Mouse (Mus musculus) heart, adult 18-20 months (tissue): Measurements from ENCODE around the gene Clnk. TPM values are rescaled to one million over a fixed set of nuclear protein-coding genes. Genes with fewer than 3 reads are reported as not detected.

Experiments used
- DNase-seq, 2 experiments: peaks; one replicate each; pipeline ENCODE4 v3.0.0; 2021 to 2022; ENCODE audit warnings: mixed read lengths in 1 of 2
- total RNA-seq, 2 experiments: library from RNA; stranded (reverse); gene quantifications; 2 replicates each; pipeline ENCODE4 v1.2.3; 2021

Clnk gene
- total RNA-seq, 2 experiments from 2014 or later: not detected

- DNase-seq: no peak
Observed at GRCm38 (mm10) chr5:38708940-38709581, 167.6 kb downstream of the Clnk start.

GRCm38 (mm10) chr5:38707364-38708075, 169.1 kb downstream of the Clnk start:
- no peak for DNase-seq

- no peak for DNase-seq
Observed at GRCm38 (mm10) chr5:38702941-38703340, 173.7 kb downstream of the Clnk start.

GRCm38 (mm10) chr5:38702091-38702490, 174.5 kb downstream of the Clnk start:
- DNase-seq: no peak

- DNase-seq: no peak
Observed at GRCm38 (mm10) chr5:38698466-38698865, 178.1 kb downstream of the Clnk start.

GRCm38 (mm10) chr5:38698046-38698445, 178.6 kb downstream of the Clnk start:
- DNase-seq: no peak

GRCm38 (mm10) chr5:38696616-38697375, 179.8 kb downstream of the Clnk start:
- no peak for DNase-seq

GRCm38 (mm10) chr5:38692859-38693258, 183.8 kb downstream of the Clnk start:
- no peak for DNase-seq

GRCm38 (mm10) chr5:38689186-38689585, 187.4 kb downstream of the Clnk start:
- peak in 1 of 2 experiments; percentile 23 for DNase-seq

GRCm38 (mm10) chr5:38687694-38688093, 188.9 kb downstream of the Clnk start:
- DNase-seq: no peak

GRCm38 (mm10) chr5:38684164-38684911, 192.3 kb downstream of the Clnk start, which contains the start of gene Zfp518b:
Gene Zfp518b, minus strand, starts transcription at chr5:38684826.
- DNase-seq: peak; percentile 84 to 85

- no peak for DNase-seq
Observed at GRCm38 (mm10) chr5:38658836-38659235, 217.8 kb downstream of the Clnk start.

Other genes with a start within 250 kb of the Clnk start
- gene Zfp518b, start 192.0 kb downstream of the Clnk start, total RNA-seq: 1 to 10 TPM; 4.0 to 4.3 TPM